Mouse (Mus musculus) embryo, embryonic 9.5 days (tissue): ENCODE data around the gene Atp6v0c.

Source experiments
- DNase-seq: peaks from one replicate; pipeline ENCODE4 v3.0.0-alpha.2; 2017; ENCODE audit errors: extremely low spot score

Atp6v0c gene

GRCm38 (mm10) chr17:24199252-24199651, 29.8 kb upstream of the Atp6v0c start:
- DNase-seq: no peak

GRCm38 (mm10) chr17:24197032-24197824, 27.7 kb upstream of the Atp6v0c start:
- no peak for DNase-seq

DNA sequence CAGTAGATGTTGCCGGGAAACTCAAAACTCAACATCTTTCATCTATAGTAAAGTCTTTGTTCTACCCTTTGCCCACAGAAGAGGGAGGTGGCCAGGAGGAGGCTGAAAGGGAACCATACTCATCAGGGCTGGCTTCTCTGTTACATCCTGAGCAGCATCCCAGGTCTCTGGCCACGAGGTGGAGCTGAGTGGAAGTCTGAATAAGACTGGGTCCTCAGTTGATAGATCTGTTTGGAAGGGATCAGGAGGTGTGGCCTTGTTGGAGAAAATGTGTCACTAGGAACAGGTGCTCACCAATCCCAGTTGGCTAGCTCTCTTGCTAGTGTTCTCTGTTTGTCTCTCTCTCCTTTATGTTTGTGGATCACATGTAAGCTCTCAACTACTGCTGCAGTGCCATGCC, 25.8 kb upstream of the Atp6v0c start:
- DNase-seq: no peak

DNA sequence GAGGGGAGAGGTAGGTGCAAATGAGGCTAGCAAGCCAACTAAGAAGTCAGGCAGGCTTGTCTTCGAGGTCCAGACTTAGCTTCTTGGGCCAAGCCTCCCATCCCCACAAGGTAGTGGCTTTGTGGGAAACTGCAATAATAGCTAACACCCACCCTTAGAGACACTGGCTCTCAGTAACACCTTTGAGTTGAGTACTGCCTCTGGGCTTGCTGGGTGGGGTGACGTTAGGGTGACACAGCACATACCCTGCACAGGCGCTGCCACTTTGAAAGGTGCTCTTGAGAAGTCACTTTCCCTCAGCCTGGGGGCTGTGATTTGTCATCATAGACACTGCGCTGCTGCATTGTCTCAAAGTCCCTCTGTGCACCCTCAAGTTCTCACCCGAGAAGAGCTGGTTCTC, 24.3 kb upstream of the Atp6v0c start:
- no peak for DNase-seq

DNA sequence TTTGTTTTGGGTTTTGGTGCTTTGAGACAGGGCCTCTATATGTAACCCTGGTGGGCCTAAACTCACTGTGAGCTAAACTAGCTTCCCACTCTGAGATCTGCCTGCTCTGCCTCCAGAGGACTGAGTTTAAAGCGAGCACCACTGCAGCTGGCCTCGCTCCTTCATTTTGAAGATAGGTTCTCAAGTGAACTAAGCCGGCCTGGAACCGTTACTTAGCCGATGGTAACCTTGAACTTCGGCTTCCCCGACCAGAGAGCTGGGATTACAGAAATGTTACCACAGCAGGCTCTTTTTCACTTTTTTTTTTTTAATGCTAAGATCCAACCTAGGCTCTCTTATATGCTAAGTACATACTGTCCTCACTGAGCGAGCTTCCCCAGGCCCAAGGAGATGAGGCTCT, 23.8 kb upstream of the Atp6v0c start:
- DNase-seq: no peak

- DNase-seq: no peak
Measured at GRCm38 (mm10) chr17:24192848-24193247, 23.3 kb upstream of the Atp6v0c start.

- no peak for DNase-seq
Measured at GRCm38 (mm10) chr17:24191481-24191880, 22.0 kb upstream of the Atp6v0c start.

DNA sequence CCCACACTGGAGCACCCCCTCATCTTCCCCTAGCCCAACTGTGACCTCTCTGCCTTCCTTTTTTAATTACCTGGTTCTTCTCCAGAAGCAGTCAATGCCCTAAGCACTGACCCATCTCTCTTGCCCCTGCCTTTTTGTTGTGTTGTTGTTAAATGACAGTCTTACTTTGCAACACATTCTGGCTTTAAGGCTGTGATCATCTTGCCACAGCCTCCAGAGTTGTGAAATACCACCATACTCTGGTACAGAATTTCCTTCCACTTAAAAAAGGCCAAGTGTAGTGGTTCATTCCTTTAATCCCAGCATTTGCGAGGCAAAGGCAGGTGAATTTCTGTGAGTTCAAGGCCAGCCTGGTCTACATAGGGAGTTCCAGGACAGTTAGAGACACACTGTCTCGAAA, 21.4 kb upstream of the Atp6v0c start:
- no peak for DNase-seq

DNA sequence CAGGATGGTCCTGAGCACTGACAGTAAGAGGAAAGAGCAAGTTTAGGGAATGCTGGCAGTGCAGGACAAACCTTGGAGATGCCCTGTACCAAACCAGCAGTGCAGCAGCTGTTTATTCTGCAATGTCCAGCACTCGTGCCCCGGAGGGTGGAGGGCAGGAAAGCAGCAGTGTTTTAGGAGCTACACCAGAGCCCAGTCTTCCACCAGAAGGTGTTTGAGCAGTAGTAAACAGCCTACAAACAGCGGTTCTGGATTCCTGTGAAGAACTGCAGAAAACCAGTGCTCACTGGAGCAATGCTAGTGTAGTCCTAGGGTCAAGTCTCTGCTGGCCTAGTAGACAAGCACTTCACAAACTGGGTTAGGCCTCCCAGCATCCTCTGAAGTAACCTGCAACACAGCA, 4.8 kb upstream of the Atp6v0c start:
- DNase-seq: no peak

DNA sequence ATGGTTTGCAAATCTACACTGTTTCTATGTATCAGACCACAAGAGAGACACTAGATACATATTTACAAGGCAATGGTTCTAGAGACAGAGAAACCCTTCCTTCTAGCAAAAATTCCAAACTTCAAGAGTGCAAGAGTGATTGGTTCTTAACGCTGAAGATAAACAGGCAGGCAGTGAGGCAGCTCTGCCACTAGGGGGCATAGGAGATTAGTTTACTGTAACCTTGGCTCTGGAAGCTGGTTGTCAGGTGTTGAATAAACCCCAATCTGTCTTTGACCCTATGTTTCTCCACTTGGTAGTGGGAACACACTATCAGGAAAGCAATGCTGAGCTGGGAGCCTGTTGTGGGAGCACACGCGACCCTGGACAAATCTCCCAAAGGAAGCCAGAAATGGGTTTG, 3.9 kb upstream of the Atp6v0c start:
- peak; percentile 67 for DNase-seq

DNA sequence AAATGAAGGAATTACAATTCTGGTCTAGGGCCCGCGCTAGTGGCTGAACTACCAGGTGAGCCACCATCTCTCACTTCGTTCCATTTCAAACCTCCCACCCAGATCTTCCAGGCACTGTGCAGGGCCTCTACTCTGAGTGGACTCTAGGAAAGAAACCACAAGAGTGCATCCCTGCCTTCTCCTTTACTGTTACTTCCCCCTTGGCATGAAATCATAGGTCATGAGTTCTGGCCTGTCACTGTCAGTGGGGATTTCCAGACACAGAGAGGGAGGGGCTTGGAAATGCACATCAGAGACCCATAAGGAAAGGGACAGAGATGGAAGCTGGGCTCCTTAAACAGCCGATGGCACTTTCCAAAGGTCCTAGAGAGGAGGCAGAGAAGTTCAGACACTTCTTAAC, 2.2 kb upstream of the Atp6v0c start:
- DNase-seq: no peak

DNA sequence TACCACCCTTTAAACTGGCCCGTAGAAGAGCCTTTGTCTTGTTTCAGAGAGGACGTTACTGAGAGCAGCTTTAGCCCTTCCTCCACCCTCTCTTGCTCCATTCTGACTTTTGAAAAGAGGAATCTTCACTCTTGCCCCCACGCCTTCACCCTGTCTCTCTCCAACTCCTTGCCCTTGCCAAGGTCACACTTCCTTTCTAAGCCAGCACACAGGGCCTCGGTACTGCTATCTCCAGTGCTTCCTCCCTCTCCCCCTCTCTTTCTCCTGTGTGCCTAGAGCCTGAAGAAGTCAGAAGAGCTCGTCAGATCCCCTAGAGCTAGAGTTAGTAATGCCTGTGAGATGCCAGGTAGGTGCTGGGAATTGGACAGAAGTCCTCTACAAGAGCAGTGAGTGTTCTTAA, 1.2 kb upstream of the Atp6v0c start:
- DNase-seq: no peak

DNA sequence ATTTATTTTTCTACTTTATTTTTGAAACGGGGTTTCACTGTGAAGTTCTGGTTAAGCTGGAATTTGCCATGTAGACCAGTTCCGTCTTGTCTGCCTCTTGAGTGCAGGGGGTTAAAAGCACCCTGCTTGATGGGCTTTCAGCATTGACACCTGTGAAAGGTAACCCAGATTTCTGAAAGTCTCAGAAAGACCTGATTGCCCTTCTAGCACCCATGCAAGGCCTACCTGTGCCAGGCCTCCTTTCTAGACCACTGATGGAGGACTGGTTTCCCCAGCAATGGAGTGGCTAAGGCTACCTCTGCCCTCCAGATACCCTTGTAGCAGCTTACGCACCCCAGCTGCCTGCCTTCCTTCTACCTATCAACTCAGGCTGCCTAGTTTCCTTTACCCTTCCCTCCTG, 623 bp upstream of the Atp6v0c start:
- no peak for DNase-seq

GRCm38 (mm10) chr17:24168590-24169277, 768 bp downstream of the Atp6v0c start:
- peak; percentile 72 for DNase-seq

- DNase-seq: no peak
Measured at GRCm38 (mm10) chr17:24167891-24168505, 1.5 kb downstream of the Atp6v0c start.

GRCm38 (mm10) chr17:24167120-24167519, 2.4 kb downstream of the Atp6v0c start:
- no peak for DNase-seq

DNA sequence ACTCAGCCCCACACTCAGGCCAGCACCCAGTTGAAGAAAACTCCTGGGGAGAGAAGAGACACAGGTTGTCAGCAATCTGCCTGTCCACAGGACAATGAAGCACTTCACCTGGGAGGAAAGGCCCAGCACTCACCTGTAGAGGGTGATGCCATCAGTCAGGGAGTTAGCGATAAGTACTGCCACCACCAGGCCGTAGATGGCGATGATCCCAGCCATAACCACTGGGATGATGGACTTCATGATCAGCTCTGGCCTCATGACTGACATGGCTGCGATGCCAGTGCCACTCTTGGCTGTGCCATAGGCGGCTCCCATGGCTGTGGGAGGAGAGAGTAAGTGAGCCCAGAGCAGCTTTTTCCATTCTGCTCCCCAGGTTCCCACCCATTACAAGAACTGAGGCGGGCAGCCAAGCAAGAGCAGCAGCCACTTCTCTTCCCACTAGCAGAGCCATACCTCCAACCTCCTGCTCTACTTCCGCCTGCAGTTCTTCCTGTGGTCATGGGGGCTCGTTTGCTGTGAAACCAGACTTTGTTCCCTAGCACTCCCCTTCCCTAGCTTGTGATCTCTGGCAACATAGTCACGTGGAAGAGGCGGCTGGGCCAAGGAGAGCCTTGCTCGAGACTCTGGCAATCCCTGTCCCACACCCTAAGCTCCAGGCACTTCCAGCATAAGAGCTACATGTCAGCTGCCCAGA, 4.8 kb downstream of the Atp6v0c start:
- DNase-seq: no peak

DNA sequence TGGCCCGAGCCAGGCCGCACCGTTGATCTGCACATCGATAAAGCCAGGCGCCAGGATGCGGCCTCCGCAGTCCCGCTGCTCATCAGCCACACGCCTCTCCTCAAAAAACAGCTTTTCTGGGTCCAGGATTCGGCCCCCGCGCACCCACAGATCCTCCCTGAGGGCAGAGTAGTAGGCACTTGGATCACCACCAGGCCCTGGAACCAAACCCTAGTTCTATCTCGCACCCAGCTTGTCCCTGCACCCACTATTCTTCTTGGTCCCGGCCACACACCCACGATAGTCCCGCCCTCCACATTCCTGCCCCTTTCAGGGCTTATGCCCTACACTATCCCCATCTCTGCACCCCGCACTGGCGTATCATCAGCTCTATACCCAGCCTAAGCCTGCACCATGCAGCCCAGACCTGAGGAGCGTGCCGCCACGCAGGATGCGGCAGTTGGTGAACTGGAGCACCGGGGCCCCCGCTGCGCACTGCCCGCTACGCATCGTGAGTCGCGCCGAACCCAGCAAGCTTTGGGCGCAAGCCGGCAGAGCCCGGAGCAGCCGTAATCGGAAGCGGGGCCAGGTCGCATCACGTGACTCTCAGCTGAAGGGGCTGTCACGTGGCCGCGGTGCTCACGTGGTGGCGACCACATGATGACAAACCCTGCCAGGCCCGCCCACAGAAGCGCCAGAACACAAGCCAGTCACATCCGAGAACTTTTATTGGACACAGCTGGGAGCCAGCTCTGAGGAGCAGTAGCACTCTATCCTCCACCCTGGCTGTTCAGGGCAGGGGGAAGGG, 6.1 kb downstream of the Atp6v0c start, which contains the start of gene Amdhd2:
TSS of gene Amdhd2 (minus strand) at position 591 of the 787 bp plus-strand sequence.
- peak; percentile 95 for DNase-seq

GRCm38 (mm10) chr17:24162584-24163175, 6.8 kb downstream of the Atp6v0c start:
- DNase-seq: no peak

- no peak for DNase-seq
Measured at GRCm38 (mm10) chr17:24161466-24161865, 8.0 kb downstream of the Atp6v0c start.

DNA sequence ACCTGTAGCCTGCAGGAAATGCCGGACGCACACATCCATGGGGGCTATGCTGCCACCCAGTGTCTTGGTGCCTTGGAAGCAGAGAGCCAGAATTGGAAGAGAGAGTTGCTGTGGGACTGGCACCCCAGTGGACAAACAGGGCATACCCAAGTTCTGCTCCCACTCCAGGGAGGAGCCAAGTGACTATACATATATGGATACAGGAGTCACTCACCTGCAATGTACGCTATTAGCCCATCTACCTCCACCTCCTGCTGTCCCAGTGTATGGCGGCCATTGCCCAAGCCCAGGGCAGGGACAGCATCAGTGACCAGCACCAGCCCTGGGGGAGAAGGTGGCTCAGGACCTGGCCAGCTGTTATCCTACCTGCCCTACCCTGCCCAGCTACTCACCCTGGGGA, 12.0 kb downstream of the Atp6v0c start:
- DNase-seq: no peak
